Mouse (Mus musculus) lung, postnatal 0 days (tissue): ENCODE measurements around the gene 5730522E02Rik. TPM values are rescaled to one million over a fixed set of nuclear protein-coding genes. Genes with fewer than 3 reads are reported as not detected.

ENCODE experiments used
- ATAC-seq: fragments of 200-750 bp; cut with Nextera tagmentation; 2 replicates; pipeline ENCODE4 v1.8.0; 2017; ENCODE audit warnings: moderate library complexity
- DNase-seq: peaks from one replicate; pipeline ENCODE4 v3.0.0-alpha.2; 2016; ENCODE audit warnings: low spot score
- H3K27ac ChIP-seq: fragments of 300-500 bp; sonication (generic); 2 replicates; pipeline ENCODE4 v1.5.1; 2014; ENCODE audit warnings: antibody characterized with exemption, mild to moderate bottlenecking, low read length, mixed read lengths
- H3K27me3 ChIP-seq: fragments of 300-500 bp; sonication (generic); replicated peaks from 2 replicates; pipeline ENCODE4 v1.6.1; 2014; ENCODE audit warnings: low read length, mixed read lengths; ENCODE audit not compliant: insufficient read depth
- H3K36me3 ChIP-seq: fragments of 300-500 bp; sonication (generic); 2 replicates; pipeline ENCODE4 v1.6.1; 2014; ENCODE audit warnings: low read length, mixed read lengths; ENCODE audit not compliant: insufficient read depth
- H3K4me1 ChIP-seq: fragments of 300-500 bp; sonication (generic); 2 replicates; pipeline ENCODE4 v1.6.1; 2014; ENCODE audit warnings: antibody characterized with exemption, low read depth, low read length, mixed read lengths; ENCODE audit not compliant: insufficient read depth
- H3K4me2 ChIP-seq: fragments of 300-500 bp; sonication (generic); replicated peaks from 2 replicates; pipeline ENCODE4 v1.6.1; 2014; ENCODE audit warnings: low read depth, mild to moderate bottlenecking, low read length, moderate library complexity, mixed read lengths
- H3K4me3 ChIP-seq: fragments of 300-500 bp; sonication (generic); 2 replicates; pipeline ENCODE4 v1.5.1; 2014; ENCODE audit warnings: low read depth, low read length
- H3K9ac ChIP-seq: fragments of 300-500 bp; sonication (generic); replicated peaks from 2 replicates; pipeline ENCODE4 v1.6.1; 2014; ENCODE audit warnings: low read depth, mild to moderate bottlenecking
- H3K9me3 ChIP-seq: fragments of 300-500 bp; sonication (generic); 2 replicates; pipeline ENCODE4 v1.6.1; 2016; ENCODE audit warnings: low read length, mixed read lengths
- CTCF ChIP-seq: IDR thresholded peaks from 2 replicates; pipeline ENCODE4 v1.5.1; 2016; ENCODE audit warnings: antibody characterized with exemption, mild to moderate bottlenecking
- EP300 ChIP-seq: IDR thresholded peaks from 2 replicates; pipeline ENCODE4 v1.6.1; 2016; ENCODE audit warnings: antibody characterized with exemption, mild to moderate bottlenecking, control low read depth
- WGBS: fragments of 180-500 bp; shearing (Covaris S2); extraction: QIAGEN DNeasy Blood & Tissue Kit; methylation state at CpG from one replicate; pipeline ENCODE4 v1.1.7; 2014; 5-methylcytosine and 5-hydroxymethylcytosine counted together
- polyA plus RNA-seq: library from polyadenylated mRNA; unstranded; fragments of >200 nt; fragmentation: Nextera tagmentation; extraction: Ambion mirVana; gene quantifications from 2 replicates; pipeline ENCODE4 v1.2.1, GENCODE M21; 2015

The 5730522E02Rik gene
- polyA plus RNA-seq, 1 experiment from 2014 or later = 0.42 TPM

DNA sequence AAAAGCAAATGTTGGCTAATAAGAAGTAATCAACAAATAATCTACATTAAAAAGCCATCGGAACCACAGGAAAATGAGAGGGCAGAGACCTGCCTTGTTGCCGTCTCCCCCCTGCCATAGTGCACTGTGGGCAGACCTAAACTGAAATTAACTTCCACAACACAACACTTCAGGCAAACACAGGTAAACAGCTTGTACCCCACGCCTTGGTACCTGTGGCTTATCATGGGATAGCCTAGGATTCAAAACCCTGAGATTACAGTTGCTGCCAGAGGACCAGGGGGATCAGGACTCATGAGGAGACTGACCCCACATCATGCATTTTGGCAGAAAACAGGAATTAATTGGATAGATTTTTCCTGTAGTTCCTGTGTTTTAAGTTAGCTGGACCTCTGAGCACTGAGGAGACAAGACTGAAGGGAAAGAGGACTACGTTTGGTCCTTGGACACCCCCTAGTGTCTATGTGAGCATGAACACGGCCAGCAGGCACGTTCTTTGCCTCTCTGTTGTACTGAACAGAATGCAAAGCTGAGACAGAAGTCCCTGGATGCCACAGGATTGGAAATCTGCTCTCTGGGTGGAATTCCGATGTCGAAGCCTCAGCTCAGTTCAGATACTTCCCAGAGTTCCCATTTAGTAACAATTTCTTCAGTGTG lies 136.8 kb downstream of the 5730522E02Rik start:
- Histone ChIP-seq H3K4me2 (no peak overlapping the region), H3K9me3 (no peaks in the 10 kb centered on the region), H3K36me3 (no peaks in the 10 kb centered on the region), H3K27me3 (no peaks in the 10 kb centered on the region), H3K27ac (no peak overlapping the region), H3K4me1 (no peaks in the 10 kb centered on the region), H3K9ac (no peak overlapping the region), H3K4me3 (no peak overlapping the region)
- DNase-seq = peak; percentile 70
- TF ChIP-seq EP300 = no peak
- TF ChIP-seq CTCF = peak; percentile 75
- 47% methylated on average over 8 of the region's 8 CpGs for WGBS
- peak; percentile 48; the same call in 1 of the 2 replicates for ATAC-seq

DNA sequence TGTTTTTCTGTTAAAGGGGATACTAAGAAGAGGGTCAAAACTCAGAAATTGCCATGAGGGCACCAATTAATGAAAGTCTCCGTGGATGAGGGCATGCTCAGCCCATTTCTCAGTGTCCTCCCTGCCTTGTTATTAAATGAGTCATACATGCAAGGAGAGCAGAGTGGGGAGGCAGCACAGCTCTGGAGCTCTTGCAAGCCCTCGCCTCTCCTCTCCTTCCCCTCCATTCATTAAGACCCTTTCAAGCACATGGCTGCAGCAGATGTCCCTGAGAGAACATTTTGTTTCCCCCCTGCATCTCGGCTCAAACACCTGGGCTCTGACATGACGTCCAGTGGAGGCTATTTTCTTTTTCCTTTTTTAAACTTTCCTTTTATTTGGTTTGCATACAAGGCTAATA lies 138.5 kb downstream of the 5730522E02Rik start:
- no peak overlapping the region for H3K4me2 ChIP-seq
- H3K4me1 ChIP-seq = no peaks in the 10 kb centered on the region
- no peak for ATAC-seq
- H3K4me3 ChIP-seq = no peak overlapping the region
- H3K9ac ChIP-seq = no peak overlapping the region
- no peak for DNase-seq
- no peaks in the 10 kb centered on the region for H3K9me3 ChIP-seq
- no peak overlapping the region for H3K27ac ChIP-seq
- H3K36me3 ChIP-seq = no peaks in the 10 kb centered on the region
- TF ChIP-seq EP300 (no peak), CTCF (no peak)
- 44% methylated on average over 4 of the region's 4 CpGs for WGBS
- H3K27me3 ChIP-seq = no peaks in the 10 kb centered on the region

- Histone ChIP-seq H3K4me3 (no peak overlapping the region), H3K9me3 (no peaks in the 10 kb centered on the region), H3K4me1 (no peaks in the 10 kb centered on the region), H3K27me3 (no peaks in the 10 kb centered on the region), H3K9ac (no peak overlapping the region), H3K27ac (no peak overlapping the region), H3K36me3 (no peaks in the 10 kb centered on the region), H3K4me2 (no peak overlapping the region)
- TF ChIP-seq EP300 = no peak
- TF ChIP-seq CTCF = no peak
- 58% methylated on average over 2 of the region's 2 CpGs for WGBS
- DNase-seq (no peak), ATAC-seq (no peak)
These were observed 147.3 kb downstream of the 5730522E02Rik start for GRCm38 (mm10) chr11:26063252-26063651.

DNA sequence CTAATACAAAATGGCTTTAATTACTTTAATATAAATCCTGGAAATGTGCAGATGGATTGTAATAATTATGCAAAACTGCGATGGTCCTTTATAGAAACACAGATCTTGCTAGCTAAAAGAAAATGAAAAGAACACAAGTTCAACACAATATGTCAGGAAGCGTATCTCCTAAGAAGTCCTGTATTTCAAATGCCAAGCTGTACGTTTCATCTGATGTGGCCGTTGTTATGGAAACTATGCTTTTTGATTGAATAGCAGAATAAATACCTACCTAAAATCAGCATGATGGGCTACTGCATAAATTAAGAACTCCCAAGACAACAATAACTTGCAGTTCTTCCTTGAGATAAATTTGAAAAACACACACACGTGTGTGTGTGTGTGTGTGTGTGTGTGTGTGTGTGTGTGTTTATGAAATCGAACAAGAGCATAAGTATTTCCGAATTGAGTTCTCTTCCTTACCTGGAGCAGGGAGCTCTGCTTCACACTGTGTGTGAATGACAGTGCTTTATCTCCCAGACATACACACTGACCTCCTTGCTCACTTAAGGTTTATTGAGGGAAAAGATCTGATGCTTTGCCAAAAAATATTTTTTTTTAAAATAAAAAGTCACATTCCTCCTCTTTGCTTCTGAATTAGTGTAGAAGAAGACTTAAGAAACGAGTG lies 149.0 kb downstream of the 5730522E02Rik start:
- 74% methylated on average over 8 of the region's 8 CpGs for WGBS
- no peaks in the 10 kb centered on the region for H3K4me1 ChIP-seq

GRCm38 (mm10) chr11:26013527-26013926 lies 197.0 kb downstream of the 5730522E02Rik start:
- no peak for DNase-seq
- 61% methylated on average over 2 of the region's 2 CpGs for WGBS
- Histone ChIP-seq H3K36me3 (no peaks in the 10 kb centered on the region), H3K4me2 (no peak overlapping the region), H3K9me3 (no peaks in the 10 kb centered on the region), H3K27ac (no peak overlapping the region), H3K4me1 (no peaks in the 10 kb centered on the region), H3K27me3 (no peaks in the 10 kb centered on the region), H3K9ac (no peak overlapping the region), H3K4me3 (no peak overlapping the region)
- TF ChIP-seq EP300 = no peak
- no peak for TF ChIP-seq CTCF
- no peak for ATAC-seq

More for the DNA sequence above, 149.0 kb downstream of the 5730522E02Rik start:
- TF ChIP-seq CTCF = no peak
- TF ChIP-seq EP300 = no peak
- ATAC-seq (no peak), DNase-seq (no peak)
- H3K27me3 ChIP-seq = no peaks in the 10 kb centered on the region
- H3K4me2 ChIP-seq = no peak overlapping the region
- H3K27ac ChIP-seq = no peak overlapping the region
- no peak overlapping the region for H3K4me3 ChIP-seq
- H3K9ac ChIP-seq = no peak overlapping the region
- H3K36me3 ChIP-seq = no peaks in the 10 kb centered on the region
- H3K9me3 ChIP-seq = no peaks in the 10 kb centered on the region

- H3K4me2 ChIP-seq = no peak overlapping the region
- no peaks in the 10 kb centered on the region for H3K36me3 ChIP-seq
- no peak for TF ChIP-seq EP300
- no peak for TF ChIP-seq CTCF
- DNase-seq (no peak), ATAC-seq (no peak)
- H3K27me3 ChIP-seq = no peaks in the 10 kb centered on the region
- no peaks in the 10 kb centered on the region for H3K9me3 ChIP-seq
- no peak overlapping the region for H3K27ac ChIP-seq
- no peaks in the 10 kb centered on the region for H3K4me1 ChIP-seq
- no peak overlapping the region for H3K4me3 ChIP-seq
- no peak overlapping the region for H3K9ac ChIP-seq
- 77% methylated on average over 4 of the region's 4 CpGs for WGBS
These were observed 206.5 kb downstream of the 5730522E02Rik start for GRCm38 (mm10) chr11:26004018-26004417.
